Mouse (Mus musculus): ENCODE results near the gene Sugp2. TPM values are rescaled to one million over a fixed set of nuclear protein-coding genes. Genes with fewer than 3 reads are reported as not detected.
A peak's percentile ranks its signal among the peaks of the same experiment; 100 is the strongest.

Sugp2 gene
- 22.4 and 23.6 TPM in 2 replicates for total RNA-seq (2012; rRNA removed)
- total RNA-seq (2014; rRNA removed) = 9.4 and 10.0 TPM in 2 replicates
- polyA plus RNA-seq (2012; ENCODE audit: insufficient read length, low read depth) = 20.1 and 21.4 TPM in 2 replicates

DNA sequence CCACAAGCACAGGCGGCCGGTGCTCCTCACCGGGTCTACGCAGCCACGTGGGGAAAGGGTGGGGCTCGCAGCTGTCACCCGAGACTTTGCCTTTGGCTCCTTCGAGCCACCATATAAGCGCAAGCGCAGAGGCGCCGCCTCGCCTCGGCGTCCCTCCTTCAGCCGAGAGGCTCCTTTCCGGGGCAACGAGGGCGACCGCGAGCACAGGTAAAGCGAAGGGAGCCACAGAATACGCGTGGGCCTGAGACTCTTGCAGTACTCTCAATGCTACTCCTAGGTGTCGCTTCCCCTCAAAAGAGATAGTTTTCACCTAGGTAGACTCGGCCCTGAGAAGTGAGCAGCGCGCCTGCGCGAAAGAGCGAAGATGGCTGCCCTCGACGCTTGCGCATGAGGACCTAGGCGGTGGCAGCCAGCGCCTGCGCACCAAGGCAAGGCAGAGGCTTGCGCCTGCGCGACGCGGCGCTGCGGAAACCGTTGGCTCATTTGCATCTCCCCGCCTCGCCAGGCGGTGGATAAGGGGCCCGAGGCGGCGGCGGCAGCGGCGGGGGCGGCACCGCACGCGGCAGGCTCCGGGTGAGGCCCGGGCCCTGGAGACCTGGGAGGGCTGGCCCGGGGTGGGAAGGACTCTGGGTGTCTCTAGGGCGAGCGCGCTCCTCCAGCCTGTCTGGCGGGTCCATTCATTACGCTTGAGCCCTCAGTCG, at the start of gene Sugp2, which contains the start of gene Armc6:
Gene Sugp2 (plus strand): TSS at position 147 of the 701 bp plus-strand sequence.
Gene Armc6 (minus strand): TSS at position 387 of the 701 bp plus-strand sequence.
- H3K27ac ChIP-seq (ENCODE audit: insufficient read depth, low read depth) = peak within 1 kb of the TSS; percentile 86
- peak; percentile 94 for DNase-seq (ENCODE audit: extremely low read depth)
- H3K4me3 ChIP-seq (replicated peaks in 1 of 3; ENCODE audit: low read depth in 2 of 3, low read length in 2 of 3, poor library complexity in 1 of 3) = peak within 1 kb of the TSS; percentile 72 to 89 (median 84)
- in situ Hi-C loops (cut with MboI; ENCODE audit: low pct_ligation_motif_present, low pct_unique_long_range_greater_than_20kb, low sequenced_read_pairs) = no loop called here
- dilution Hi-C loops (cut with MboI; ENCODE audit: extremely low pct_ligation_motif_present, extremely low pct_unique_long_range_greater_than_20kb, low sequenced_read_pairs) = no loop called here
- H3K79me2 ChIP-seq (replicated peaks; ENCODE audit: control insufficient read depth, extremely low read depth, insufficient read depth, poor library complexity, severe bottlenecking) = peaks cover 6% of the 10 kb centered on the region
- peak within 1 kb of the TSS; percentile 97 for H3K9ac ChIP-seq (ENCODE audit: insufficient read depth, low read depth)
- TF ChIP-seq KAT2A (IDR thresholded peaks at IDR 0.05; ENCODE audit: insufficient replicate concordance, low read length) (peak; percentile 78; the same call in 1 of the 2 replicates), ZNF384 (IDR thresholded peaks at IDR 0.05; ENCODE audit: low read depth, low read length) (no peak), BHLHE40 (IDR thresholded peaks at IDR 0.05; ENCODE audit: low read depth, low read length) (peak; percentile 73), TCF12 (IDR thresholded peaks at IDR 0.05; ENCODE audit: low read depth, low read length) (peak; percentile 69), RAD21 (IDR thresholded peaks at IDR 0.05; ENCODE audit: low read depth, low read length) (no peak), USF2 (conservative IDR thresholded peaks at IDR 0.05; ENCODE audit: low read depth, low read length) (0 out of 2 replicates have a peak, but pooled peaks have one; percentile 9), MAFK (IDR thresholded peaks at IDR 0.05; ENCODE audit: insufficient replicate concordance, low read length) (no peak), NRF1 (IDR thresholded peaks at IDR 0.05; ENCODE audit: low read depth, low read length) (peak; percentile 92), JUND (conservative IDR thresholded peaks at IDR 0.05; ENCODE audit: low read depth, low read length) (no peak), CHD1 (IDR thresholded peaks at IDR 0.05; ENCODE audit: low read depth, low read length) (no peak), TBP (conservative IDR thresholded peaks at IDR 0.05; ENCODE audit: low read depth, low read length) (peak; percentile 51; the same call in 1 of the 2 replicates), EP300 (IDR thresholded peaks at IDR 0.05; ENCODE audit: low read length) (no peak), E2F4 (IDR thresholded peaks at IDR 0.05; ENCODE audit: insufficient replicate concordance, low read depth, low read length) (no peak), CTCF (conservative IDR thresholded peaks at IDR 0.05 in 1 of 2, IDR thresholded peaks at IDR 0.05 in 1 of 2; ENCODE audit: low read depth in 2 of 2, low read length in 2 of 2) (no peak), SMC3 (IDR thresholded peaks at IDR 0.05; ENCODE audit: low read depth, low read length) (no peak), MAX (IDR thresholded peaks at IDR 0.05; ENCODE audit: low read length) (peak; percentile 97), PAX5 (IDR thresholded peaks at IDR 0.05; ENCODE audit: low read length) (no peak), RCOR1 (conservative IDR thresholded peaks at IDR 0.05; ENCODE audit: low read depth, low read length) (no peak), POLR2A (IDR thresholded peaks at IDR 0.05; ENCODE audit: low read depth, low read length) (peak; percentile 95), ELF1 (IDR thresholded peaks at IDR 0.05; ENCODE audit: low read depth, low read length) (peak; percentile 78), ZKSCAN1 (IDR thresholded peaks at IDR 0.05; ENCODE audit: borderline replicate concordance, low read depth, low read length) (no peak), POLR2AphosphoS2 (IDR thresholded peaks at IDR 0.05; ENCODE audit: low read depth, low read length) (peak; percentile 26; the same call in 1 of the 2 replicates), JUN (IDR thresholded peaks at IDR 0.05; ENCODE audit: insufficient read depth, low read depth, low read length) (no peak), ETS1 (conservative IDR thresholded peaks at IDR 0.05; ENCODE audit: low read depth, low read length) (0 out of 2 replicates have a peak, but pooled peaks have one; percentile 14), MAZ (IDR thresholded peaks at IDR 0.05; ENCODE audit: low read depth, low read length) (peak; percentile 79; the same call in 1 of the 2 replicates), ZC3H11A (IDR thresholded peaks at IDR 0.05; ENCODE audit: low read depth, low read length) (no peak), ZMIZ1 (IDR thresholded peaks at IDR 0.05; ENCODE audit: low read depth, low read length) (peak; percentile 79; the same call in 1 of the 2 replicates), SIN3A (IDR thresholded peaks at IDR 0.05; ENCODE audit: low read length) (peak; percentile 100), USF1 (IDR thresholded peaks at IDR 0.05; ENCODE audit: low read depth, low read length) (peak; percentile 60), MEF2A (IDR thresholded peaks at IDR 0.05; ENCODE audit: borderline replicate concordance, low read depth, low read length) (peak; percentile 50), IRF4 (IDR thresholded peaks at IDR 0.05; ENCODE audit: low read depth, low read length) (peak; percentile 59; the same call in 1 of the 2 replicates), UBTF (IDR thresholded peaks at IDR 0.05; ENCODE audit: low read depth, low read length) (peak; percentile 53; the same call in 1 of the 2 replicates), HCFC1 (IDR thresholded peaks at IDR 0.05; ENCODE audit: low read depth, low read length) (peak; percentile 83), GABPA (IDR thresholded peaks at IDR 0.05; ENCODE audit: insufficient replicate concordance, low read depth, low read length) (no peak; the same call in 1 of the 2 replicates), NELFE (IDR thresholded peaks at IDR 0.05; ENCODE audit: low read depth, low read length) (peak; percentile 98), MYC (IDR thresholded peaks at IDR 0.05; ENCODE audit: low read depth, low read length) (peak; percentile 97), CHD2 (IDR thresholded peaks at IDR 0.05; ENCODE audit: low read length) (no peak), MXI1 (IDR thresholded peaks at IDR 0.05; ENCODE audit: low read depth, low read length) (peak; percentile 100)
- no peaks in the 10 kb centered on the region for H3K9me3 ChIP-seq (replicated peaks; ENCODE audit: low read length)
- H3K4me1 ChIP-seq (ENCODE audit: control insufficient read depth in 1 of 2, insufficient read depth in 2 of 2) = peaks cover 3 to 32% of the 10 kb centered on the region in 2 experiments
- no peaks in the 10 kb centered on the region for H3K27me3 ChIP-seq (replicated peaks)
- peaks cover 32 to 58% of the 10 kb centered on the region in 2 experiments for H3K36me3 ChIP-seq (replicated peaks in 1 of 2; ENCODE audit: control insufficient read depth in 1 of 2, insufficient read depth in 1 of 2, low read length in 1 of 2)
- H3K4me2 ChIP-seq (ENCODE audit: insufficient read depth, low read depth, poor library complexity, severe bottlenecking) = peak within 1 kb of the TSS; percentile 87

Data from CH12.LX (cell line).